Mouse (Mus musculus) bone marrow, adult 2 months (tissue): ENCODE measurements at regions not wholly inside any gene's neighbourhood (a gene's known extent, or its start where the extent isn't known, plus 50 kb on each side); places are given as distances from the start of the nearest gene placed in this dataset.

Experiments
- CTCF ChIP-seq: fragments of 200-500 bp; IDR thresholded peaks from 2 replicates; pipeline ENCODE4 v1.5.1; 2011; ENCODE audit warnings: low read length, control low read depth; ENCODE audit not compliant: control insufficient read depth, insufficient read depth
- POLR2A ChIP-seq: fragments of 200-500 bp; IDR thresholded peaks from 2 replicates; pipeline ENCODE4 v1.6.1; 2011; ENCODE audit warnings: low read depth, mild to moderate bottlenecking, control low read depth, low read length, borderline replicate concordance; ENCODE audit not compliant: control insufficient read depth

DNA sequence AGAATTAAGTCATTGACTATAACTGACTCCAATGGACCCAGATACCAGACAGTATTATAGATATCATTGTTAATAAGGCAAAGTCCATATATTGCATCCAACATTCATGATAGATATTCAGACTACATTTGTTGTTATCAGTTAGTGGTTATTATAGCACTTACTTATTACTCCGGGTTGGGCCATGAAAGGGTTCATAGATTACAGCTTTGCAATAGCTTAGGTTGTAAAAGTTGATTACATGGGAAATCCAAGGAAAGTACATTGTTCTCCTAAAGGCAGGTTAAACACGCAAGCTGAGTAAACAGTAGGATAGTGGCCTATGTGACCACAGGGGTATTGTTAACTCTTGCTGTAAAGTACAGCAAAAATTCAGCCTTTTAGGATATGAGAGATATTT is 89.3 kb upstream of the Actbl2 start:
- TF ChIP-seq POLR2A: no peak
- no peak for TF ChIP-seq CTCF
